Mouse (Mus musculus) liver, postnatal 0 days (tissue): ENCODE data around the gene Ntsr1.

Experiments
- CTCF ChIP-seq: sonication (generic); IDR thresholded peaks from 2 replicates; pipeline ENCODE4 v1.5.1; 2016; ENCODE audit warnings: antibody characterized with exemption, low read depth
- EP300 ChIP-seq: IDR thresholded peaks from 2 replicates; pipeline ENCODE4 v1.6.1; 2016; ENCODE audit warnings: antibody characterized with exemption, low read depth, mild to moderate bottlenecking

DNA sequence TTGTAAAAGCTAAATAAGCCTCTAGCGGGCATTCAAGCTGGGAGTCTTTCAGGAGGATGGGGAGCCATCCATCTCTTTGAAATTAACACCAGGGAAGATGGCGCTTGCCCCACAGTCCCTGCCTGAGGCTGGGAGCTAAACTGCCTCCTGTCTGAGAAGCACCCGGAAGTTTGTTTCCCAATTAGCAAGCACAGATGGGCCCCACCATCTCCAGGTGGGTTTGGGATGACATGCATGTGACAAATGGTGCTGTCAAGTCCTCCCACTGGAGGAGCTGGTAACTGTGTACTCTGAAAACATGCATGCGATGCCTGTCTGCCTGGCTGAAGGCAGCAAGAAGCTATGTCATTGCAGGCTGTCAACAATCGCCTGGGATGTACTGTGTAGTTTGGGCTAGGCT lies 64.1 kb downstream of the Ntsr1 start:
- no peak for TF ChIP-seq CTCF
- no peak for TF ChIP-seq EP300
